In the genomic region with DNA sequence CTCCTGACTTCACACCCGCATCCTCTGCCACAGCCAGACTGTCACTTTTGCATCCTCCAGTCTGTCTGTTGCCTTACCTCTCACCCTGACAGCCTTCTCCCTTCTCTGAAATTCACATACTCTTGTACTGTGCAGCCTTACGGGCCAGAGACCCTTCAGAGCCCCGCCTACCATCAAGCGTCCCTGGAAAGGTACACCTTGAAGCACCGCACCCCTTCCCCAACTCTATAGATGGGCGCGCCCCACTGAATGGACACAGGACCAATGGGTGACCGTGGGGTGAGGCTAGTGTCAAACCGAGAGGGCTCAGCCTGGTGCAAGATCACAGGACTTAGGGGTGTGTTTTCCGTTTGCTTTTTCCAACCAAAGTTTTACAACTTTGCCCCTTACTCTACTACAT, we compare ENCODE assay signal across 8 mouse cellular contexts. TPM values are rescaled to one million over a fixed set of nuclear protein-coding genes. Genes with fewer than 3 reads are reported as not detected.
DNase-seq lines count a peak whose midpoint lies in the region; ATAC-seq and TF ChIP-seq lines count a peak whose summit lies in the region.

No protein-coding gene starts in this region.

- DNase-seq in kidney, postnatal 0 days (ENCODE audit: low spot score) = no peak
- no peak for DNase-seq in kidney, postnatal 14 days
- DNase-seq in embryonic facial prominence, embryonic 11.5 days (ENCODE audit: low spot score) = no peak
- DNase-seq in intestine, embryonic 14.5 days (ENCODE audit: low spot score) = no peak
- no peak for DNase-seq in adrenal gland, adult 2 months
- DNase-seq in gastrocnemius, adult 8-10 months (ENCODE audit: low spot score in 2 of 2) = no peak
- no peak for DNase-seq in spleen, postnatal 4 days (ENCODE audit: low spot score in 2 of 2)

- H3K4me1 ChIP-seq in kidney, postnatal 0 days (replicated peaks; ENCODE audit: insufficient read depth, low read length) = peaks cover 5% of the 10 kb centered on the region; the same call in 1 of the 2 replicates
- H3K4me1 ChIP-seq in embryonic facial prominence, embryonic 11.5 days (ENCODE audit: control insufficient read depth, insufficient read depth, low read length) = no peaks in the 10 kb centered on the region
- peaks cover 9% of the 10 kb centered on the region for H3K4me1 ChIP-seq in intestine, embryonic 14.5 days (replicated peaks; ENCODE audit: control insufficient read depth, insufficient read depth, low read length)
- H3K4me1 ChIP-seq in midbrain, embryonic 15.5 days = peaks cover 13% of the 10 kb centered on the region

- H3K4me2 ChIP-seq in kidney, postnatal 0 days (ENCODE audit: low read length) = peak overlapping the region; percentile 81
- peak overlapping the region; percentile 89 for H3K4me2 ChIP-seq in embryonic facial prominence, embryonic 11.5 days (ENCODE audit: low read depth, low read length)
- H3K4me2 ChIP-seq in intestine, embryonic 14.5 days (ENCODE audit: low read length) = peak overlapping the region; percentile 88
- peak overlapping the region; percentile 95 for H3K4me2 ChIP-seq in midbrain, embryonic 15.5 days

- H3K9ac ChIP-seq in kidney, postnatal 0 days (ENCODE audit: low read depth, low read length) = no peak overlapping the region; the same call in 1 of the 2 replicates
- no peak overlapping the region for H3K9ac ChIP-seq in embryonic facial prominence, embryonic 11.5 days (replicated peaks; ENCODE audit: low read length)
- peak overlapping the region; percentile 30; the same call in 1 of the 2 replicates for H3K9ac ChIP-seq in intestine, embryonic 14.5 days (ENCODE audit: low read length)
- no peak overlapping the region for H3K9ac ChIP-seq in midbrain, embryonic 15.5 days

- 3% methylated on average over 10 of the region's 10 CpGs for WGBS in kidney, postnatal 0 days
- 6% methylated on average over 10 of the region's 10 CpGs for WGBS in embryonic facial prominence, embryonic 11.5 days
- 11% methylated on average over 10 of the region's 10 CpGs for WGBS in intestine, embryonic 14.5 days
- WGBS in midbrain, embryonic 15.5 days = 7% methylated on average over 10 of the region's 10 CpGs

- H3K4me3 ChIP-seq in kidney, postnatal 0 days (replicated peaks; ENCODE audit: low read depth, low read length) = peak overlapping the region; percentile 52
- peak overlapping the region; percentile 50 for H3K4me3 ChIP-seq in embryonic facial prominence, embryonic 11.5 days (ENCODE audit: low read depth, low read length)
- H3K4me3 ChIP-seq in intestine, embryonic 14.5 days (ENCODE audit: low read depth, low read length) = peak overlapping the region; percentile 59
- peak overlapping the region; percentile 46 for H3K4me3 ChIP-seq in midbrain, embryonic 15.5 days

- no peaks in the 10 kb centered on the region for H3K27me3 ChIP-seq in kidney, postnatal 0 days (ENCODE audit: insufficient read depth, low read length)
- H3K27me3 ChIP-seq in embryonic facial prominence, embryonic 11.5 days (ENCODE audit: control insufficient read depth, insufficient read depth, low read length) = peaks cover 4% of the 10 kb centered on the region; the same call in 1 of the 2 replicates
- 0 out of 2 replicates have a peak, but pooled peaks cover 10% of the 10 kb centered on the region for H3K27me3 ChIP-seq in intestine, embryonic 14.5 days (replicated peaks; ENCODE audit: control insufficient read depth, insufficient read depth, low read length)
- peaks cover 35% of the 10 kb centered on the region for H3K27me3 ChIP-seq in midbrain, embryonic 15.5 days (replicated peaks)

- no peaks in the 10 kb centered on the region for H3K9me3 ChIP-seq in kidney, postnatal 0 days (replicated peaks; ENCODE audit: low read length)
- no peaks in the 10 kb centered on the region for H3K9me3 ChIP-seq in embryonic facial prominence, embryonic 11.5 days (replicated peaks; ENCODE audit: control insufficient read depth, low read length)
- H3K9me3 ChIP-seq in intestine, embryonic 14.5 days (ENCODE audit: control insufficient read depth, low read length) = no peaks in the 10 kb centered on the region
- no peaks in the 10 kb centered on the region for H3K9me3 ChIP-seq in midbrain, embryonic 15.5 days

- ATAC-seq in kidney, postnatal 0 days (replicated peaks; ENCODE audit: low FRiP score, low read depth) = no peak
- ATAC-seq in embryonic facial prominence, embryonic 11.5 days (replicated peaks; ENCODE audit: insufficient number of reproducible peaks, low FRiP score, low TSS enrichment, low read depth) = peak; percentile 22; the same call in 1 of the 2 replicates
- ATAC-seq in intestine, embryonic 14.5 days (replicated peaks; ENCODE audit: low FRiP score, low TSS enrichment, low read depth) = peak; percentile 14; the same call in 1 of the 2 replicates
- ATAC-seq in midbrain, embryonic 15.5 days (replicated peaks) = 0 out of 2 replicates have a peak, but pooled peaks have one; percentile 37

- no peak for TF ChIP-seq CTCF in kidney, postnatal 0 days (IDR thresholded peaks at IDR 0.05; ENCODE audit: low read depth)

- no peaks in the 10 kb centered on the region for H3K36me3 ChIP-seq in kidney, postnatal 0 days (ENCODE audit: insufficient read depth, low read length)
- no peaks in the 10 kb centered on the region for H3K36me3 ChIP-seq in embryonic facial prominence, embryonic 11.5 days (replicated peaks; ENCODE audit: control insufficient read depth, insufficient read depth, low read depth, low read length)
- 0 out of 2 replicates have a peak, but pooled peaks cover 7% of the 10 kb centered on the region for H3K36me3 ChIP-seq in intestine, embryonic 14.5 days (ENCODE audit: control insufficient read depth, insufficient read depth, low read length)
- H3K36me3 ChIP-seq in midbrain, embryonic 15.5 days (replicated peaks) = no peaks in the 10 kb centered on the region

- no peak overlapping the region for H3K27ac ChIP-seq in kidney, postnatal 0 days
- H3K27ac ChIP-seq in embryonic facial prominence, embryonic 11.5 days (replicated peaks; ENCODE audit: low read depth, low read length) = no peak overlapping the region
- no peak overlapping the region for H3K27ac ChIP-seq in intestine, embryonic 14.5 days (ENCODE audit: low read depth)
- no peak overlapping the region for H3K27ac ChIP-seq in midbrain, embryonic 15.5 days

RNA-seq across cellular contexts. Expression of gene Pqlc3, which starts 1.1 kb away (rescaled TPM):
- 4.3 and 5.0 TPM in 2 replicates for polyA plus RNA-seq in kidney, postnatal 0 days (2015; fragmentation: Nextera tagmentation; extraction: Ambion mirVana)
- 3.8 and 4.9 TPM in 2 replicates for polyA plus RNA-seq in embryonic facial prominence, embryonic 11.5 days (2014; fragmentation: Nextera tagmentation; extraction: Ambion mirVana)
- polyA plus RNA-seq in intestine, embryonic 14.5 days (2014; fragmentation: Nextera tagmentation; extraction: Ambion mirVana) = 7.5 and 9.9 TPM in 2 replicates
- polyA plus RNA-seq in midbrain, embryonic 15.5 days (2015; fragmentation: Nextera tagmentation; extraction: Ambion mirVana) = 2.4 and 2.6 TPM in 2 replicates
- 10 to 100 TPM in 1 of 2 experiments, 1 to 10 TPM in 1; 9.4 to 15.0 TPM for total RNA-seq in adrenal gland, adult 2 months (2021)
- 63.1 and 84.9 TPM in 2 replicates for polyA plus RNA-seq in adrenal gland, adult 2 months (2012; rRNA removed)
- 1 to 10 TPM in 2 of 4 experiments, under 1 TPM in 2; 0.48 to 2.3 (median 1.0) TPM for total RNA-seq in gastrocnemius, adult 8-10 months (2022)

RNA-seq across cellular contexts. Expression of gene 2410004P03Rik, which starts 12.4 kb away (rescaled TPM):
- 0.41 and 0.59 TPM in 2 replicates for polyA plus RNA-seq in kidney, postnatal 0 days (2015; fragmentation: Nextera tagmentation; extraction: Ambion mirVana)
- 0.29 and 1.3 TPM in 2 replicates for polyA plus RNA-seq in embryonic facial prominence, embryonic 11.5 days (2014; fragmentation: Nextera tagmentation; extraction: Ambion mirVana)
- polyA plus RNA-seq in intestine, embryonic 14.5 days (2014; fragmentation: Nextera tagmentation; extraction: Ambion mirVana) = 0.20 and 0.26 TPM in 2 replicates
- 5.2 and 5.4 TPM in 2 replicates for polyA plus RNA-seq in midbrain, embryonic 15.5 days (2015; fragmentation: Nextera tagmentation; extraction: Ambion mirVana)
- total RNA-seq in adrenal gland, adult 2 months (2021) = not detected
- polyA plus RNA-seq in adrenal gland, adult 2 months (2012; rRNA removed) = not detected in 2 replicates
- not detected for total RNA-seq in gastrocnemius, adult 8-10 months (2022)
